Mouse (Mus musculus) thymus, adult 2 months (tissue): ENCODE data around the gene Snx3.

ENCODE experiments used
- CTCF ChIP-seq: fragments of 200-500 bp; IDR thresholded peaks from 2 replicates; pipeline ENCODE4 v1.5.1; 2012; ENCODE audit warnings: mild to moderate bottlenecking, control low read depth, low read length, moderate library complexity, borderline replicate concordance; ENCODE audit not compliant: control insufficient read depth, poor library complexity, insufficient read depth; ENCODE audit errors: extremely low read depth
- POLR2A ChIP-seq: fragments of 200-500 bp; IDR thresholded peaks from 2 replicates; pipeline ENCODE4 v1.6.1; 2012; ENCODE audit warnings: mild to moderate bottlenecking, low read length, control low read depth, moderate library complexity; ENCODE audit not compliant: control insufficient read depth, poor library complexity, insufficient read depth; ENCODE audit errors: extremely low read depth

- TF ChIP-seq POLR2A (no peak), CTCF (no peak)
Measured at GRCm38 (mm10) chr10:42518363-42518762, 16.5 kb downstream of the Snx3 start.
